Mouse (Mus musculus) CH12.LX (cell line): ENCODE measurements around the gene Adam12. TPM values are rescaled to one million over a fixed set of nuclear protein-coding genes. Genes with fewer than 3 reads are reported as not detected.

Source experiments
- DNase-seq: peaks from one replicate; pipeline ENCODE4 v3.0.0-alpha.2; 2013; ENCODE audit errors: extremely low read depth
- H3K27ac ChIP-seq: 2 replicates; pipeline ENCODE4 v1.5.1; 2012; ENCODE audit warnings: low read depth, mild to moderate bottlenecking, control low read depth, moderate library complexity; ENCODE audit not compliant: insufficient read depth
- H3K27me3 ChIP-seq: replicated peaks from 2 replicates; pipeline ENCODE3; 2012; ENCODE audit warnings: inconsistent platforms
- H3K36me3 ChIP-seq, 2 experiments: replicated peaks in 1 of 2; 2 replicates each; pipeline versions ENCODE3 to v1.6.1; 2012; ENCODE audit warnings: inconsistent platforms in 1 of 2, low read length in 1 of 2, mild to moderate bottlenecking in 1 of 2, mixed read lengths in 1 of 2, moderate library complexity in 1 of 2; ENCODE audit not compliant: control insufficient read depth in 1 of 2, insufficient read depth in 1 of 2
- H3K4me1 ChIP-seq, 2 experiments: 2 replicates each; pipeline ENCODE4 v1.6.1; 2012; ENCODE audit warnings: inconsistent platforms in 1 of 2, moderate library complexity in 1 of 2; ENCODE audit not compliant: insufficient read depth in 2 of 2, control insufficient read depth in 1 of 2
- H3K4me2 ChIP-seq: 2 replicates; pipeline ENCODE4 v1.6.1; 2012; ENCODE audit warnings: low read depth, mild to moderate bottlenecking, control low read depth; ENCODE audit not compliant: poor library complexity, insufficient read depth, severe bottlenecking
- H3K4me3 ChIP-seq, 3 experiments: fragments of 150-350 bp in 1 of 3; sonication (generic) in 1 of 3; replicated peaks in 1 of 3; 2 replicates each; pipeline versions ENCODE3 to v1.5.1; 2011 to 2012; ENCODE audit warnings: low read depth in 2 of 3, low read length in 2 of 3, mild to moderate bottlenecking in 2 of 3, moderate library complexity in 2 of 3, control low read depth in 1 of 3, improper control_type of control experiment in 1 of 3, inconsistent platforms in 1 of 3, mixed read lengths in 1 of 3; ENCODE audit not compliant: poor library complexity in 1 of 3
- H3K79me2 ChIP-seq: replicated peaks from 2 replicates; pipeline ENCODE4 v1.6.1; 2012; ENCODE audit warnings: mild to moderate bottlenecking, moderate library complexity; ENCODE audit not compliant: control insufficient read depth, poor library complexity, insufficient read depth, severe bottlenecking; ENCODE audit errors: extremely low read depth
- H3K9ac ChIP-seq: 2 replicates; pipeline ENCODE4 v1.6.1; 2012; ENCODE audit warnings: low read depth, mild to moderate bottlenecking, control low read depth, moderate library complexity; ENCODE audit not compliant: insufficient read depth
- H3K9me3 ChIP-seq: replicated peaks from 2 replicates; pipeline ENCODE3; 2012; ENCODE audit warnings: low read length, inconsistent platforms, mixed read lengths
- BHLHE40 ChIP-seq: IDR thresholded peaks from 2 replicates; pipeline ENCODE4 v1.6.1; 2011; ENCODE audit warnings: mild to moderate bottlenecking, low read depth, low read length, improper control_type of control experiment
- CHD1 ChIP-seq: IDR thresholded peaks from 2 replicates; pipeline ENCODE4 v1.6.1; 2012; ENCODE audit warnings: low read depth, low read length, improper control_type of control experiment, inconsistent platforms
- CHD2 ChIP-seq: IDR thresholded peaks from 2 replicates; pipeline ENCODE4 v1.6.1; 2011; ENCODE audit warnings: low read length, improper control_type of control experiment
- CTCF ChIP-seq, 2 experiments: IDR thresholded peaks in 1 of 2; conservative IDR thresholded peaks in 1 of 2; 2 replicates each; pipeline ENCODE4 v1.5.1; 2011 to 2012; ENCODE audit warnings: low read depth in 2 of 2, low read length in 2 of 2, improper control_type of control experiment in 1 of 2, inconsistent platforms in 1 of 2, mild to moderate bottlenecking in 1 of 2, moderate library complexity in 1 of 2
- ELF1 ChIP-seq: IDR thresholded peaks from 2 replicates; pipeline ENCODE4 v1.6.1; 2014; ENCODE audit warnings: low read depth, mild to moderate bottlenecking, inconsistent platforms, low read length, improper control_type of control experiment
- HCFC1 ChIP-seq: IDR thresholded peaks from 2 replicates; pipeline ENCODE4 v1.6.1; 2012; ENCODE audit warnings: low read depth, mild to moderate bottlenecking, inconsistent platforms, low read length, improper control_type of control experiment
- JUND ChIP-seq: conservative IDR thresholded peaks from 2 replicates; pipeline ENCODE4 v1.6.1; 2011; ENCODE audit warnings: low read depth, low read length, improper control_type of control experiment
- KAT2A ChIP-seq: IDR thresholded peaks from 2 replicates; pipeline ENCODE4 v1.6.1; 2012; ENCODE audit warnings: low read length, improper control_type of control experiment, inconsistent platforms; ENCODE audit not compliant: insufficient replicate concordance
- MAFK ChIP-seq: IDR thresholded peaks from 2 replicates; pipeline ENCODE4 v1.6.1; 2011; ENCODE audit warnings: low read length, improper control_type of control experiment; ENCODE audit not compliant: insufficient replicate concordance
- MAX ChIP-seq: IDR thresholded peaks from 2 replicates; pipeline ENCODE4 v1.6.1; 2011; ENCODE audit warnings: low read length, improper control_type of control experiment
- NRF1 ChIP-seq: IDR thresholded peaks from 2 replicates; pipeline ENCODE4 v1.6.1; 2014; ENCODE audit warnings: low read depth, mild to moderate bottlenecking, inconsistent platforms, low read length, improper control_type of control experiment, moderate library complexity
- PAX5 ChIP-seq: IDR thresholded peaks from 2 replicates; pipeline ENCODE4 v1.6.1; 2012; ENCODE audit warnings: low read length, inconsistent platforms, mixed read lengths
- POLR2A ChIP-seq: IDR thresholded peaks from 2 replicates; pipeline ENCODE4 v1.6.1; 2011; ENCODE audit warnings: low read depth, mild to moderate bottlenecking, improper control_type of control experiment, low read length
- POLR2AphosphoS2 ChIP-seq: IDR thresholded peaks from 2 replicates; pipeline ENCODE4 v1.6.1; 2011; ENCODE audit warnings: low read depth, low read length, improper control_type of control experiment
- RAD21 ChIP-seq: IDR thresholded peaks from 2 replicates; pipeline ENCODE4 v1.6.1; 2011; ENCODE audit warnings: low read depth, mild to moderate bottlenecking, low read length, improper control_type of control experiment, moderate library complexity
- RCOR1 ChIP-seq: conservative IDR thresholded peaks from 2 replicates; pipeline ENCODE4 v1.6.1; 2012; ENCODE audit warnings: low read depth, mild to moderate bottlenecking, inconsistent platforms, low read length, improper control_type of control experiment
- TCF12 ChIP-seq: IDR thresholded peaks from 2 replicates; pipeline ENCODE4 v1.6.1; 2014; ENCODE audit warnings: low read depth, mild to moderate bottlenecking, inconsistent platforms, low read length, improper control_type of control experiment
- UBTF ChIP-seq: IDR thresholded peaks from 2 replicates; pipeline ENCODE4 v1.6.1; 2012; ENCODE audit warnings: low read depth, mild to moderate bottlenecking, inconsistent platforms, low read length, improper control_type of control experiment, moderate library complexity
- USF1 ChIP-seq: IDR thresholded peaks from 2 replicates; pipeline ENCODE4 v1.6.1; 2014; ENCODE audit warnings: low read depth, mild to moderate bottlenecking, inconsistent platforms, low read length, improper control_type of control experiment
- ZKSCAN1 ChIP-seq: IDR thresholded peaks from 2 replicates; pipeline ENCODE4 v1.6.1; 2012; ENCODE audit warnings: low read depth, inconsistent platforms, low read length, improper control_type of control experiment, borderline replicate concordance
- ZMIZ1 ChIP-seq: IDR thresholded peaks from 2 replicates; pipeline ENCODE4 v1.6.1; 2012; ENCODE audit warnings: low read depth, mild to moderate bottlenecking, inconsistent platforms, low read length, improper control_type of control experiment
- dilution Hi-C: fragments of 300-500 bp; cut with MboI; formaldehyde crosslinking; loops from 2 replicates; pipeline ENCODE4 v1.14.3; 2020; ENCODE audit warnings: low sequenced_read_pairs; ENCODE audit not compliant: extremely low pct_unique_long_range_greater_than_20kb, extremely low pct_ligation_motif_present
- in situ Hi-C: fragments of 300-500 bp; cut with MboI; formaldehyde crosslinking; loops from 3 replicates; pipeline ENCODE4 v1.14.3; 2019; ENCODE audit warnings: low sequenced_read_pairs, low pct_ligation_motif_present, low pct_unique_long_range_greater_than_20kb, mixed read lengths
- polyA plus RNA-seq: library from polyadenylated mRNA; unstranded; fragments of >175 nt; gene quantifications from 2 replicates; pipeline ENCODE4 v1.2.1, GENCODE M21; 2012; ENCODE audit warnings: low read depth; ENCODE audit not compliant: insufficient read length
- total RNA-seq, 2 experiments: library from RNA; depleted of rRNA; stranded (reverse); fragments of 300-350 nt in 1 of 2; fragments of >200 nt in 1 of 2; gene quantifications; 2 replicates each; pipeline ENCODE4 v1.2.3; 2012 to 2014

Adam12 gene
- total and polyA plus RNA-seq, 3 experiments, result not detected

DNA sequence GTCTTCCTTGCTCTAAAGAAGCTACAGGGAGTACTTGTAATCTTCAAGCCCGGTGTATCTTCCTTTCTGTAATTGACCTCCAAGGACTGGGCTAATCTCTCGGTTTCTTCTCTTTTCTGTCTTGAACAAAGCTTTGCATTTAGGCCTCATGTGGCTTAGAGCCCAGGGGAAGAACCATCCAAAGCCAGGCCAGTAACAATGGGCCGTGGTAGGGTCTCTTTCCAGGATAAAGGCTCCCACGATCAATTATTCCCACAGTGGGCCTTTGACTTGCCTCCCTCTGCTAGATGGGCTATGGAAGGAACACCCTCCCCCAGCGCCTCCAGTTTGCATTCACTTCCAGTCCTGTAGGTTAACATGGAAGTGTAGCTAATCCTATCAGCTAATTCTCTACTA is 204.9 kb downstream of the Adam12 start:
- in situ Hi-C loops (no loop called here), dilution Hi-C loops (no loop called here)
- peaks cover 51% of the 10 kb centered on the region for H3K9me3 ChIP-seq
- H3K4me2 ChIP-seq, result no peak overlapping the region
- H3K9ac ChIP-seq, result no peak overlapping the region
- H3K27ac ChIP-seq, result no peak overlapping the region
- H3K4me1 ChIP-seq, result no peaks in the 10 kb centered on the region
- H3K4me3 ChIP-seq, result no peak overlapping the region
- no peak for DNase-seq
- peaks cover 8% of the 10 kb centered on the region for H3K27me3 ChIP-seq
- no peaks in the 10 kb centered on the region for H3K79me2 ChIP-seq
- no peak for TF ChIP-seq POLR2AphosphoS2
- no peak for TF ChIP-seq RCOR1
- TF ChIP-seq UBTF, result no peak
- TF ChIP-seq CTCF (conservative IDR thresholded peaks at IDR 0.05 in 1 of 2, IDR thresholded peaks at IDR 0.05 in 1 of 2; ENCODE audit: low read depth in 2 of 2, low read length in 2 of 2), result no peak
- no peak for TF ChIP-seq USF1
- TF ChIP-seq JUND, result no peak
- H3K36me3 ChIP-seq, result no peaks in the 10 kb centered on the region

GRCm38 (mm10) chr7:134026200-134027019 is 205.5 kb downstream of the Adam12 start:
- in situ Hi-C loops, result no loop called here
- Histone ChIP-seq H3K4me1 (no peaks in the 10 kb centered on the region), H3K9me3 (peaks cover 49% of the 10 kb centered on the region), H3K27me3 (peaks cover 6% of the 10 kb centered on the region), H3K27ac (no peak overlapping the region), H3K79me2 (no peaks in the 10 kb centered on the region), H3K9ac (no peak overlapping the region), H3K4me3 (no peak overlapping the region), H3K4me2 (no peak overlapping the region), H3K36me3 (no peaks in the 10 kb centered on the region)
- dilution Hi-C loops, result no loop called here
- TF ChIP-seq TCF12 (no peak), CHD1 (no peak), USF1 (no peak), ZMIZ1 (no peak), ZKSCAN1 (no peak), BHLHE40 (no peak), PAX5 (no peak), HCFC1 (no peak), KAT2A (no peak), MAX (no peak), CTCF (conservative IDR thresholded peaks at IDR 0.05 in 1 of 2, IDR thresholded peaks at IDR 0.05 in 1 of 2; ENCODE audit: low read depth in 2 of 2, low read length in 2 of 2) (no peak), MAFK (no peak), CHD2 (no peak), POLR2A (no peak), ELF1 (no peak), JUND (no peak), NRF1 (no peak), RCOR1 (no peak), RAD21 (no peak)
- no peak for DNase-seq
